Mouse (Mus musculus) brain, adult 2 months (tissue): ENCODE results near the gene Prkd3.

Experiments
- DNase-seq: peaks from one replicate; pipeline ENCODE4 v3.0.0; 2011; ENCODE audit warnings: low read depth, low spot score

The Prkd3 gene

GRCm38 (mm10) chr17:78999745-79000270, 20.8 kb downstream of the Prkd3 start:
- DNase-seq, result no peak

GRCm38 (mm10) chr17:78999189-78999588, 21.4 kb downstream of the Prkd3 start:
- DNase-seq, result no peak

DNA sequence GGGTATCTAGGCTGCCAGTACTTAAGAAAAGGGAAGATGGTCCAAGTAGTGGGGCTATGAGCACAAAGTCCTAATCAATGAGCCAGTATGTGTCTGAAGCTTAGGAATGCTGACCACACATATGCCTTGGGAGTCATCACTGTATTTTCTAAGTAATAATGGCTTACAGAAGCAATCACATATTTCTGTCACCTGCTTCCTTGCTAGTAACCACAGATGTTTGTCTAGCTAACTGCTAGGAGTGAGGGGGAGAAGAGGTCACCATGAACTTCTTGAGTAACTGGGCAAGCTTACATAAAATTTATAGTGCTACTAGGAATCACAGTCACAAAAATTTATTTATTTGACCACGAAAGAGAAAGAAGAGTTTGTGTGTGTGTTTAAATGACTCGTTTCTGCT, 22.5 kb downstream of the Prkd3 start:
- DNase-seq, result no peak

DNA sequence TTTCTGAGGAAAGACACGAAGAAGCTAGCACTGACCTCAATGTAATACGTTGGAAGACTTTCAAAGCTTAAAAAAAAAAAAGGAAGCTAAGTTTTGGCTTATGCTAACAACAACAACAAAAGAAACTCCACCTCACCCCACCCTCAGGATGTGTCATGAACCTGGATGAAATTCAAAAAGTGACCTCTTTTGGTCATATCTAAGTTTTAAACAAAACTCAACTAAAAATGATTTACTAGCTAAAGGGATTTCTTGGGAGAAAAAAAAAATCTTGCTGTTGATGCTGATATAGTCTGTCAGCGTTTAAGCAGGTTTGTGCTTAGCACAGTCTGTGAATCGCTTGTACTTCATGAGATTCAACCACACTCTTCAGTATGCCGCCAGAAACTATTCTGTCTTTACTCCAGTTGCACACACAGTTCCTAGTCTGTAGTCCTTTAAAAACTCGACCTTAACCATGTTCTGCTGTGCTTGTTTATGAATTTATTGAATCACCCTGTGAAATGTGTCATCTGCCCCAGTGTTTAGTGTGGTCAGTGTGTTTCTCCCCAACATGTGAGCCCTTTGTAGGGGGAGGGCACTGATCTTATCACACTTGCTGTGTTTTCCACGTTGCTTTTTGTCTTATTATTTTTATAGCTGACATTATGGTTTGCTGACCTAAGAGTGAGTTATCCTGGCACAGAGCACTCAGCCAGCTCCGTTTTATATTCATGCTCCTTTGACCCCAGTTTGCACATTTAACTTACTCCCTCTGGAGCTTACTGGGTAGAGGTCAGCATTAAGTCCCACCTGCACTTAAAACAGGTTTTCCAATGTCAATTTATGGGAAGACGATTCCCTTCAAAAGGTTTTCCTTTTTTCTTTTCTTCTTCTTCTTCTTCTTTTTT, 25.4 kb downstream of the Prkd3 start:
- no peak for DNase-seq

DNA sequence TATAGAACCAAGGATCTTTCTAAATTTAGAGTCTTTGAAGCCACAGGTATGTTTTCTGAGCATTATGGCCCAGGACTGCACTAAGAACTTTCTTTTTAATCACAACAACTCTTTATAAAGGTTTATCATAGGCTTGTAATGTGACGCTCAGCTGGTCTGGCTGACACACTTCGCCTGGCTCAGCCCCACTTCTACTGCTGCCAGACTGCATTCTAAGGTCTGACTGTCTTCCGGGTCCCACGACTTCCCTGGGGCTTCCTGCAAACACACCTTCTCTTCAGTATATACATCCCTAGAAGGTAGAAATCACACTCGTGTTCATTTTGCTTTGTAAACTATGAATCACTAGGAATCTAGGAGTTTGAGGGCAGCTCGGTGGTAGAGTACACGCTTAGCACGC, 26.2 kb downstream of the Prkd3 start:
- DNase-seq, result no peak

DNA sequence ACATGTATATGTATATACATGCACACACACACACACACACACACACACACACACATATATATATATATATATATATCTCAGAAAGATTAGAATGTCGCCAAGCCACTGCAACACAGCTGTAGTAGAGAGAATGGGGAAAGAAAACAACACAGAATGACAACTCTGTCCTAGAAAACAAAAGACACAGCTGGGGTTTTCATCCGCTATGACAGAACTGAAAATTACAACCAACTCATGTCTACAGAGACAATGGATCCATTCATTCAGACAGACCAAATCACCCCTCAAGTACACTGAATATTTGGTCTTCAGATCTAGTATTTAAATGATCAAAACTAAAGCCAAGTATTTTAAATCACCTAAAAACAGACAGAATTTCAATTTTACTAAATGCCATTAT, 26.9 kb downstream of the Prkd3 start:
- DNase-seq, result peak; percentile 78

- DNase-seq, result no peak
Measured at GRCm38 (mm10) chr17:78992303-78993027, 28.2 kb downstream of the Prkd3 start.

DNA sequence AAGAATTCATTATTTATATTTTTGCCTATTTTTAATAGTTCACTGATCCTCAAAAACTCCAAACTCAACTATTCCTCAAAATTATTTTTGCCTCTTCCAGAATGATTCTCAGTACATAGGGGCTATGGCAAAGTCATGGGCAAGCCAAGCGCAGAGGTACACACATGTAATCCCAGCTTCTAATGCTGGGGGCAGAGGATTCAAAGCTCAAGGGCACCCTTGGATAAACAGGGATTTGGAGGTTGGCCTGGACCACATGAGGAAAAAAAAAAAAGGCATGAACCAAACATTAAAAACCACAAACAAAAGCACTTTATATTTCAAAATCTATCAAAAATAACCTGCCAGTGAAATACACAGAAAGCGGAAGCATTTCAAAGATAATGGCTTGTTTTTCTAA, 29.1 kb downstream of the Prkd3 start:
- DNase-seq, result no peak

DNA sequence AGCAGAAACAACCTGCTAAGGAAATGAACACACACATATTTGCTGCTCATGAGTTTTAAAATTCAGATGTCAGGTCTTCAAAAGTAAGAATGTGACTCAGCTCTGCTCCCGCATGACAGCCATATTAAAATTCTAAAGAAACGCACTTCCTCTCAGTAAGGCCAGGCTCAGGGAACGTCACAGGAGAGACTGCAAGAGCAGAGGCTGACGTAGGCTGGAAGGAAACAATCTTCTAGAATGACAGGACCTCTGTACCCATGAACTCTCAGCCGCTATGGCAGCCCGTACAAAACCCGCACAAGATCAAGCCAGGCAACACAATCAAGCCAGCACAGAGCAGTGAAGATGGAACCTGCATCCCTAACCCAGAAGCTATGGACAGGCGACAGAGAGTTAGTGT, 31.6 kb downstream of the Prkd3 start:
- no peak for DNase-seq

DNA sequence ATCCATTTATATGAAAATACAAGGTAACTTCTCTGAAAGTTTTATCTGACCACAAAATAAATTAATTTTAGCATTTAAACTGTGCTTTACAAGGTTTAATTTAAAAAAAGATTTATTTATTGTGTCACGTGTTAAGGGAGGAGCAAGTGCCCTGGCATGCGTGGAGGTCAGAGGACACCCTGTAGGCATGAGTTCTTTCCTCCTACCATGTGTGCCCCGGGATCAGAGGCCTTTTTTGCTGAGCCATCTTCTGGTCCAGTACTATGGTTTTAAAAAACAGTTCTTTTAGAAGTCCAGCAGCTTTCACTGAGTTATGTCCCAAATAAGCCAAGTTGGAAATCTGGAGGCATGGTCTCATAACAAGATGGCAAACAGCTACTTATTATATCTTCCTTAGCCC, 36.9 kb downstream of the Prkd3 start:
- DNase-seq, result no peak

GRCm38 (mm10) chr17:78983166-78983565, 37.5 kb downstream of the Prkd3 start:
- DNase-seq, result peak; percentile 24

GRCm38 (mm10) chr17:78968500-78968899, 52.1 kb downstream of the Prkd3 start:
- DNase-seq, result peak; percentile 18

GRCm38 (mm10) chr17:78966092-78966883, 54.3 kb downstream of the Prkd3 start:
- DNase-seq, result no peak

GRCm38 (mm10) chr17:78964387-78964786, 56.2 kb downstream of the Prkd3 start:
- peak; percentile 44 for DNase-seq

DNA sequence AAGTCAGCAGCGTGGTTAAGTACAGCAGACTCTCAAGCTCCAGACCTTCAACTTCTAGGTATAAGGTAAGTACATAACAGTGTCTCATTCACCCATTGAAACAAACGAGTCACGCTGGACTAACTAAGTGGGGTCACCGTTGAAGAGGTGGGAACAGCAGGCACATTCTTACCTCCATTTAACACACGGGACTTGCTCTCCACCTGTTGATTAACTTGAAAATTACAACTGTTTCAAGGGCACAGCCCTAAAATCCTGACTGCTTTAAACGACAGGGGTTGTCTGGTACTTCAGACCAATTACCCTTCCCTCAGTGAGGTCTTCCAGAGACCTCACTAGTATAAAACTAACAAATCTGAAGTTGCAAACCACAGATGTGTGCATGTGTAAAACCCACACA, 61.1 kb downstream of the Prkd3 start:
- DNase-seq, result no peak

- DNase-seq, result no peak
Measured at GRCm38 (mm10) chr17:78953240-78953639, 67.4 kb downstream of the Prkd3 start.

DNA sequence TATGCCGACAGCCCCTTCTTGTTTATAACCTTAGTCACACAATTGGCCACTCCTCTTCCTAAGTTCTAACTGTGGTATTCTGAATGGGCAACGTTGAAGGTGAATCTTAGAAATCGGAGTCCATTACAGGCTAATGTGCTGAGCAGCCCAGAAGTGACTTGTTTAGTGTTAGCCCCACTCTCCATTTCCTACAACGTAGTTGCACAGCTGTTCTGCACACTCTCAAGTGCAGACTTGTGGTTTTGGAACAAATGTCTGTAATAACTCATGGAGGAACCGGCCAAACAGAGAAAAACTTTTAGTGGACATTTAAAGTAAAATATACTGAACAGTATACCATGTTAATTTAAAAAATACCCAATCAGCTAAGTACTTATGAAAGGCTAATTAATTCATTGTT, 68.5 kb downstream of the Prkd3 start:
- no peak for DNase-seq

- no peak for DNase-seq
Measured at GRCm38 (mm10) chr17:78951225-78951624, 69.4 kb downstream of the Prkd3 start.

DNA sequence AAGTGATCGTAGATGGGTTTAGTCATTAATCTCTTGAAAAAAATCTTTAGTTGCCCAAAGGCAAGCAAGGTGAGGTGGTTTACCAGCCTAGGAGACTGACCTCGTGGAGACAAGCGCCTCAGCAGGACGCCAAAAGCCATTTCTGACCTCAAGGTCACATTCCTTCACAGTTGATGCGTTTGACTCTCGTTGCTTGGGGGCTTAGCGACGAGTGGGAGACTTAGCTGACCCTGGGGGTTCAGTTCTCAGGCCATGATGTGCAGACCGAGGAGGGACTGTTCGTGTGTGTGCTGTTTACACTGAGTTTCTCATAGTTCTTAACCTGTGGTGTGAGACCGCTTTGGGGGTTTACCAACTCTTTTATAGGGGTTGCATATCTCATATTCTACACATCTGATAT, 78.0 kb downstream of the Prkd3 start:
- DNase-seq, result no peak

DNA sequence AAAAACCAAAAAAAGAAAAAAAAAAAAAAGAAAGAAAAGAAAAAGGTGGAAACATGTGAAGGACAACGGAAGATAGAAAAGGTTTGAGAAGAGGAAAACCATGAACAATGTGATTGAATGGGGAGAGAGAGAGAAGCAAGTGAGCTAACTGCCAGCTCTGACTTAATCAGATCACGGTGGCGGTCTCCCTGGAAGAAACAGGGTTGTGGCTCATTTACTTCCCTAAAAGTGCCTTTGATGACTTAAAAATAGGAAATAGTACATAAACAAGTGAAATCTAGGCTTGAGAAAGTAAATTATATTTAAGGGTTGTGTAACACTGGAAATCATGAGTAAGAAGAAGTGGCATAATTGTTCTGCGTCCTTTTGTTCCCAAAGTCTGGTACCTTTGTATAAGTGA, 81.7 kb downstream of the Prkd3 start:
- DNase-seq, result no peak

GRCm38 (mm10) chr17:78937229-78937853, 83.3 kb downstream of the Prkd3 start:
- DNase-seq, result no peak
